Mouse (Mus musculus) myocyte (in vitro differentiated cells): Measurements from ENCODE around the gene Sox5.

Experiments used
- CEBPB ChIP-seq: IDR thresholded peaks from 2 replicates; pipeline ENCODE4 v1.6.1; 2011; ENCODE audit warnings: mild to moderate bottlenecking, moderate library complexity; ENCODE audit not compliant: poor library complexity, insufficient read depth, severe bottlenecking
- POLR2AphosphoS2 ChIP-seq: IDR thresholded peaks from one replicate; pipeline ENCODE4 v1.6.1; 2011; ENCODE audit warnings: low read depth, control low read depth; ENCODE audit not compliant: insufficient read length

- TF ChIP-seq POLR2AphosphoS2 (no peak), CEBPB (0 out of 2 replicates have a peak, but pooled peaks have one; percentile 37)
Observed at GRCm38 (mm10) chr6:143868155-143868685, 913.6 kb downstream of the Sox5 start.
